Mouse (Mus musculus) kidney, adult 2 months (tissue): ENCODE measurements around the gene Tmem232. TPM values are rescaled to one million over a fixed set of nuclear protein-coding genes. Genes with fewer than 3 reads are reported as not detected.

Experiments
- DNase-seq: peaks from one replicate; pipeline ENCODE4 v3.0.0; 2021
- H3K27ac ChIP-seq: fragments of 200-500 bp; 2 replicates; pipeline ENCODE4 v1.5.1; 2012; ENCODE audit warnings: low read depth, low read length, control low read depth, inconsistent platforms; ENCODE audit not compliant: insufficient read depth
- H3K27me3 ChIP-seq: fragments of 200-500 bp; replicated peaks from 2 replicates; pipeline ENCODE4 v1.6.1; 2012; ENCODE audit warnings: mild to moderate bottlenecking, moderate library complexity, low read length, inconsistent platforms; ENCODE audit not compliant: control insufficient read depth, insufficient read depth
- H3K36me3 ChIP-seq: fragments of 200-500 bp; 2 replicates; pipeline ENCODE4 v1.6.1; 2012; ENCODE audit warnings: mild to moderate bottlenecking, moderate library complexity, low read length, inconsistent platforms; ENCODE audit not compliant: control insufficient read depth, insufficient read depth
- H3K4me1 ChIP-seq: fragments of 200-500 bp; 2 replicates; pipeline ENCODE4 v1.6.1; 2011; ENCODE audit warnings: low read length; ENCODE audit not compliant: control insufficient read depth, insufficient read depth
- H3K4me3 ChIP-seq: fragments of 200-500 bp; 2 replicates; pipeline ENCODE4 v1.5.1; 2011; ENCODE audit warnings: mild to moderate bottlenecking, low read depth, low read length, control low read depth; ENCODE audit not compliant: insufficient read depth
- CTCF ChIP-seq: fragments of 200-500 bp; conservative IDR thresholded peaks from 2 replicates; pipeline ENCODE4 v1.5.1; 2011; ENCODE audit warnings: low read depth, mild to moderate bottlenecking, control low read depth, low read length, moderate library complexity, mixed read lengths; ENCODE audit not compliant: insufficient read depth, insufficient read length
- POLR2A ChIP-seq: fragments of 200-500 bp; IDR thresholded peaks from one replicate; pipeline ENCODE4 v1.6.1; 2011; ENCODE audit warnings: low read depth, low read length, control low read depth
- WGBS: fragments of 180-500 bp; shearing (Covaris S2); methylation state at CpG from one replicate; pipeline ENCODE4 v1.1.7; 2018; 5-methylcytosine and 5-hydroxymethylcytosine counted together
- polyA plus RNA-seq: library from polyadenylated mRNA; depleted of rRNA; stranded (reverse); fragments of >200 nt; gene quantifications from 2 replicates; pipeline ENCODE4 v1.2.3, GENCODE M21; 2012

Gene Tmem232
- polyA plus RNA-seq, 1 experiment, result not detected

DNA sequence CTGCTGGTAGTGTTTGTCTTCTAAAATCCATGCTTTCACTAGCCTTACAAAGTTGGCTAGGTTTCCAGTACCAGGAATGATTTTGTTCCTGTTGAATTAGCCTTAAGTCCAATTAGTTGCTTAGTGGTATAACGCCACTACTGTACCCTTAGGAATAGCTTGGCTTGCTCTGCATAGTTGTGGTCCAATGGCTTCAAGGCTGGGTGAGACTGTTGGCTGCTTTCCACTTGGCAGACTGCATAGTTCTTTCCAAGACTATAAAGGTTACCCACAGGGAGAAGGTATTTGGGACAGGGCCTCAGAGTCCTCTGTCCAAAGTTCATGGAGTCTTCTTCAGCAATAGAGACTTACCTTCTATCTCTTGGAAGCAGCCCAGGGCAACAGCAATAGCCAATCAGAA is 139.7 kb downstream of the Tmem232 start:
- DNase-seq, result peak; percentile 96
- H3K4me1 ChIP-seq, result peaks cover 5% of the 10 kb centered on the region; the same call in 1 of the 2 replicates
- no peak overlapping the region for H3K27ac ChIP-seq
- no peak overlapping the region for H3K4me3 ChIP-seq
- 25% methylated on average over 1 of the region's 1 CpGs for WGBS
- TF ChIP-seq CTCF, result no peak
- TF ChIP-seq POLR2A, result no peak
- H3K36me3 ChIP-seq, result no peaks in the 10 kb centered on the region
- no peaks in the 10 kb centered on the region for H3K27me3 ChIP-seq

DNA sequence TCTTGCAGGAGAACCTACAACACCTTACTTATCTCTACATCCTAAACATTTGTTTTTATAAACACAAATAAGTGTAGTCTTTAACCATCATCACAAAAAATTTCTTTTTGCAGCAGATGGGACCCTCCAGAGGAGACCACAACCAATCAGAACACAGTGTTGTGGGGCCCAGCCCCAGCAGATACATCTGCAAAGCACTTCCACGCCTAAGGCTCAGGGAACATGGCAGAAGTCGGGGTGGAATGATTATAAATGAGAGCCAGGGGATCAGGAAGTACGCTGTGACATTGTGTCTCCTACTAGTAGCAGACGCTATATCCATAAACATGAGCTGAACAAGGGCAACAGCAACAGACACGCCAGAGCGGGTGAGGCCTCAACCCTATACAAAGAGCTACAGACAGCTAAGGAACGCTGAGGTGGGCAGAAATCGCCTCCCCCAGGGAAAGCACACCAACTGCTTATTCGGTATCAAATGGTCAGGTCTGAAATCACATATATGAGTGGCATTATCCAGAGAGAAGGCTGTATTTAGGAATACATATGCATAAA is 156.1 kb downstream of the Tmem232 start:
- Histone ChIP-seq H3K4me1 (no peaks in the 10 kb centered on the region), H3K4me3 (no peak overlapping the region), H3K27ac (no peak overlapping the region), H3K27me3 (no peaks in the 10 kb centered on the region), H3K36me3 (no peaks in the 10 kb centered on the region)
- TF ChIP-seq CTCF (no peak), POLR2A (no peak)
- WGBS, result 85% methylated on average over 9 of the region's 9 CpGs
- no peak for DNase-seq

DNA sequence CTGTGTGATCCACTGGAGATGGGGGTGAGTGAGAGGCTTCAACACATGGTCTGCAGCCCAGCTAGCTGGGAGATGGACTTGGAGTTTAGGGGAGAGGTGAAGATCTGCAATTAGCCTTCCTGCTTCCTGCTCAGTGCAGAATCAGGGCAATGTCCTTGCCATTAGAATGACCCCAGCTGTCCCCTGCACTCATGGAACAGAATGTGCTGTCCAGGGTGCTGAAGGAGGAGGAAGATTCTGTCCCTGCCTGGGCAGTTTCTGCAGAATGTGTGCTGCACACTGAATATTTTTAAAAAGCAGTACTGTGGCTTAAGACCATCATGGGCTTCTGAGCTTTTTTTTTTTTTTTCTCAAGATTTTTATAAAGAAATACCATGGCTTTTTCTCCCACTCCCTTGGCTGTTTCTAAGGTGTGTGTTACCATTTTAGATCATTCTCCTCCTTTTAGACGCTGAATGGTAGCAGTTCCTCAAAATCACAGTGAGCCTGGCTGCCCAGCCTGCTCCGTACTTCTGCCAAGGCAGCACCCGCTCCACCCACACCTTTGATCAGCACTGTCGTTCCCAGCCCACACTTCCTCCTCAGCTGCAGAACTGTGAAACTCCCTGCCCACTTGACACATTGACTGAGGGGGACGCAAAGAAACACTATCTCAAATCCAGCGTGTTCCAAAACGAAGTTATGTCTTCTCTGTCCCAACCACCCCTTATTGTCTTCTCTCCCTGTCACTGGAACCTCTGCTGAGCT is 170.4 kb downstream of the Tmem232 start:
- WGBS, result 18% methylated on average over 7 of the region's 7 CpGs
- Histone ChIP-seq H3K4me1 (no peaks in the 10 kb centered on the region), H3K27me3 (no peaks in the 10 kb centered on the region), H3K36me3 (no peaks in the 10 kb centered on the region), H3K4me3 (no peak overlapping the region), H3K27ac (no peak overlapping the region)
- peak; percentile 10 for DNase-seq
- TF ChIP-seq POLR2A (no peak), CTCF (no peak)

DNA sequence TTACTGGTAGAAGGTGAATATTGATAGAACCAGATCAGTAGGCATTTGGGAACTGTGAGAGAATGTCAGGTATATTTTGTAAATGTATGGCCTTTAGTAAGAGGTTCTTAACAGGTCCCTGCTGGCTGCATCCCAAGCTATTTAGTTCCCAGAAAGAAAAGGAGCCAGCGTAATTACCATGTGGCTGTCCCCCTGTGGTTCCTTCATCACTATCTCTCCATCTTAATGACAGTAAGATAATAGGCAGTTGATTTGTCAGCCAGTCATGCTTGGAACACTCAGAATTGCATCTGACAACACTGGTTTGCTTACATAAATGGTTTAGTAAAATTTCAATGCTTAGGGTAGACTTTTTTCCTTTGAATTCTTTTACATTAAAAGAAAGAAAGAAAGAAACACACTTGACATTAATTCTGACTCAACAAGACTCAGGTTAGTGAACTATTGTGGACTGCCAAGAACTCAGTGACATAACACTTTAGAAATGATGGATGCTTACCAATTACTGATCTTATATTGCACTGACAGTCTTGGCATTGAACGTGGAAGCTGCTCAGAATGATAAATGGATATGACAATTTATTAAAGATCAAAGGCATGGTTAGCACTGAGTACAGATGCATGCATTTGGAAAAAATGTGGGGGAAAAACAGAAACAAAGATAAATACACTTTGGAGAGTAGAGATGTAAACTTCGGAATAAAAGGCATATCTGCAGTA is 174.9 kb downstream of the Tmem232 start:
- DNase-seq, result no peak
- 56% methylated on average over 3 of the region's 3 CpGs for WGBS
- Histone ChIP-seq H3K4me1 (no peaks in the 10 kb centered on the region), H3K36me3 (no peaks in the 10 kb centered on the region), H3K27me3 (no peaks in the 10 kb centered on the region), H3K27ac (no peak overlapping the region), H3K4me3 (no peak overlapping the region)
- no peak for TF ChIP-seq CTCF
- no peak for TF ChIP-seq POLR2A

DNA sequence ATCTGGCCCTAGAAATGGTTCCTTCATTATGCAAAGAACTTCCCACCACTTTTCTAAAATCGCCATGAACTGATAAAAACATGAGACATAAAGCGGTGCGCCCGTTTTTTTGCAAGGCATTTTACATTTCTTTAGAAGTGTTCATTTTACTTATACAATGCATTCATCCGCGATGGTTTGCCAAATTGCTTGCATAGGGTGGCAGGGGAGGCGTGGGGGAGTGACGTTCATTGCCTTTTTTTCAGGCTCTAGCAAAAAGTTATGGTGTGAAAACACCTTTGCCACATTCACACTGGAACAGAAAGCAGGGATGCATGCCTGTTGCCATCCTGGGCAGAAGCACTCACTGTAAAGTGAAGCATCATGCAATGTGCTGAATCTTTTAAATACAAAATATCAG is 188.7 kb downstream of the Tmem232 start:
- Histone ChIP-seq H3K4me3 (no peak overlapping the region), H3K27ac (no peak overlapping the region), H3K27me3 (no peaks in the 10 kb centered on the region), H3K4me1 (no peaks in the 10 kb centered on the region), H3K36me3 (no peaks in the 10 kb centered on the region)
- DNase-seq, result no peak
- 76% methylated on average over 8 of the region's 8 CpGs for WGBS
- TF ChIP-seq POLR2A (no peak), CTCF (no peak)

DNA sequence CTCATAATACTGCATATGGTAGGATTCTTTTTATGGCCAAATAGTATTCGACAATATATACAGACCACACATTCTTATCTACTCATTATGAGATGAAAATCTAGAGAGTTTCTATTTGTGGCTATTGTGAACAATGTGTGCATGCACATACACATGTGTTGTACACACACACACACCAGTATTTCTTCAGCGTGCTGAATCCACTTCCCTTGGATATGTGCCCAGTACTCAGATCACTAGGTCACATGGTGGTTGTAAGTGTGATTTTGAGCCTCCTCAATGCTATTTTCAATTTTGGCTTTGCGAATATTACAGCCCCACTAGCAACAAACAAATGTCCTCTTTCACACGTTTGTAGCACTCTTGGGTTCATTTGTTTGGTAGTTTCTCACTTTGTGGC is 200.6 kb downstream of the Tmem232 start:
- no peak for DNase-seq
- no peaks in the 10 kb centered on the region for H3K27me3 ChIP-seq
- WGBS, result 75% methylated on average over 4 of the region's 4 CpGs

DNA sequence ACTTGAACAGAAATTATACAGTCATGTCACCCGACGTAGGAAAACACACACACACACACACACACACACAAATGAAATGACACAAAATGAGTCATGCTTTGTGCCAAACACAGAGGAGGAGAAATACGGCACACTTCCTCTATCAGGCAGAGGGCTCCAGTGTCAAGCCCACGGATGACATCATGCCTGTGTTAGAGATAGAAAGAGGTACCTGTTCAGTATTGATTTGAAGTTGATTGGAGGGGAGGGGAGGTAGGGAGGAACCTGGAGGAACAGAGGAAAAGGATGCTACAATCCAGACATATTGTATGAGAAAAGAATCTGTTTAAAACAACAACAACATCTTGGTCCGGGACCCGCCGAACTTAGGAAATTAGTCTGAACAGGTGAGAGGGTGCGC is 209.8 kb downstream of the Tmem232 start:
- TF ChIP-seq CTCF (no peak), POLR2A (no peak)
- WGBS, result 92% methylated on average over 8 of the region's 8 CpGs
- DNase-seq, result no peak
- Histone ChIP-seq H3K27ac (no peak overlapping the region), H3K36me3 (no peaks in the 10 kb centered on the region), H3K4me3 (no peak overlapping the region), H3K27me3 (no peaks in the 10 kb centered on the region), H3K4me1 (no peaks in the 10 kb centered on the region)

More for the DNA sequence above, 200.6 kb downstream of the Tmem232 start:
- no peaks in the 10 kb centered on the region for H3K36me3 ChIP-seq
- no peak overlapping the region for H3K4me3 ChIP-seq
- no peaks in the 10 kb centered on the region for H3K4me1 ChIP-seq
- TF ChIP-seq POLR2A, result no peak
- no peak for TF ChIP-seq CTCF
- no peak overlapping the region for H3K27ac ChIP-seq
